Mouse (Mus musculus): Measurements from ENCODE around the gene Kdm6b.
A peak's percentile ranks its signal among the peaks of the same experiment; 100 is the strongest.
"Not testable (repeated sequence)": the region's sequence is repeated elsewhere in the genome, so short reads cannot be mapped to it uniquely, and the experiment has no call there.

The Kdm6b gene

DNA sequence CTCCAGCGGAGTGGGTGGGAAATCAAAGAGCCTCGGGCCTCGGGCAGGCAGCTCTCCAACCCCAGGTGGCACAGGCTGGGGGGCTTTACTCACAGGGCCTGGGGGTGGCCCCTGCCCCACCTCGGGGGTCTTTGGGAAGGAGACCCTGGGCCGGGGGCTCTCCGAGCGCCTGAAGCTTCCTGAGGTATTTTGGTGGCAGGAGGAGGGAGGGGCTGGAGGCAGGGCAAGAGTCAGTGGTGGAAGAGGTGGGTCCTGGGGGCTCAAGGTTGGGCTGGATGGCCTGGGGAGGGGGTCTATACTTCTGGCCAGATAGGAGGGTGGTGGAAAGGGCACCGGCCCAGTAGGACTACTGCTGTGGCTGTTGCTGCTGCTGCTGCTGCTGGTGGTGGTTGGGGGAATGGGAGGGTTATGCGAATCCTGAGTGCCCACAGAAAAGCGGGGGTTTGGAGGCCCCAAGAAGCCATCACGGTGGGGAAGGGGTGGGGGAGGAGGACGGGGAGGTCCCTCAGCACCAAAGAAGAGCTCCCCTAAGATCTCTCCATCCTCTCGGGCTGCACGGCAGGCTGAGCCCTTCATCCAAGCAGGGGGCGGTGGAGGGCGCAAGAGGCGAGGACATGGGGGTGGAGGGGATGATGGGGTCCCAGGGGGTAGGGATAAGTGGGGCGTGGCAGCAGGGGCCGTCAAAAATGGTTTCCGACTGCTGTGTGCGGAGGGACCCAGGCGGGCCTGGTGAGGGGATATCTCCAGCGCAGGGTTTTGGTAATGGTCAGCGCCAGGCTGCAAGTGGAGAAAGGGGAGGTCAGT is 7.9 kb downstream of the Kdm6b start:
- DNase-seq: no peak

GRCm38 (mm10) chr11:69404595-69405396 is 8.7 kb downstream of the Kdm6b start:
- DNase-seq: no peak

- no peak for DNase-seq
Measured at GRCm38 (mm10) chr11:69403691-69404594, 9.5 kb downstream of the Kdm6b start.

GRCm38 (mm10) chr11:69401987-69402386 is 11.5 kb downstream of the Kdm6b start:
- DNase-seq: no peak

GRCm38 (mm10) chr11:69401210-69401637 is 12.3 kb downstream of the Kdm6b start:
- DNase-seq: peak; percentile 93

DNA sequence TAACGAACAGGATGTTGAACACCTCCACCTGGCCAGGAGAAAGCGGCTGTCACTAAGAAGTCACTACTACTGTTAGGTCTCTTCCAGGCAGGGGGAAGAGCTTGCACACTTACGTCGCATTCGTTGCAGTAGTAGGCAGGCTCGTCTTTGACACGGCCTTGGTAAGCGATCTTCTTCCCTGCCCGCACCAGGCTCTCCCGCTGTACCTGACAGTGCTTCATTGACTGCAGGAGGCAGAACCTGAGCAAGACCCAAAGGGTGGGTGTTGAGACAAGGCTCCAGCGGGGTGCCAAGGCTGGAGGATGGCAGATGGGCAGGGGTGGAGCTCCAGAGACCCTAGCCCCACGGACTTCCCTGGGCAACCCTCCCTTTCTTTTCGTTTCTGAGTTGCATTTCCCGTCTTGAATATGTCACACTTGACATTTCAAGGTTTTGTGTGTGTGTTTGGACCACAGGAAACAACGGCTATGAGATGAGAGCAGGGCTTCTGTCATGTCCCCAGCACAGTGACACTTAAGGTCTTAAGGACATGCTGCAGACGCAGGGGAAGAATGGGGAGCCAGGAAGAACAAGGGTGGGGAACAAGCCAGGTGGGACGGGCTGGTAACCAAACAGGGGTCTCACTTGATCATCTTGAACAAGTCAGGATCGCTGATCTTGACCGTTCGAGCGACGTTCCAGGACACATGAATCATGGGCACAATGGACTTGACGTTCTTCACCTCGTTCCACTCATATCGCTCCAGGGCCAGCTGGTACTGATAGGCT is 13.2 kb downstream of the Kdm6b start:
- no peak for DNase-seq

DNA sequence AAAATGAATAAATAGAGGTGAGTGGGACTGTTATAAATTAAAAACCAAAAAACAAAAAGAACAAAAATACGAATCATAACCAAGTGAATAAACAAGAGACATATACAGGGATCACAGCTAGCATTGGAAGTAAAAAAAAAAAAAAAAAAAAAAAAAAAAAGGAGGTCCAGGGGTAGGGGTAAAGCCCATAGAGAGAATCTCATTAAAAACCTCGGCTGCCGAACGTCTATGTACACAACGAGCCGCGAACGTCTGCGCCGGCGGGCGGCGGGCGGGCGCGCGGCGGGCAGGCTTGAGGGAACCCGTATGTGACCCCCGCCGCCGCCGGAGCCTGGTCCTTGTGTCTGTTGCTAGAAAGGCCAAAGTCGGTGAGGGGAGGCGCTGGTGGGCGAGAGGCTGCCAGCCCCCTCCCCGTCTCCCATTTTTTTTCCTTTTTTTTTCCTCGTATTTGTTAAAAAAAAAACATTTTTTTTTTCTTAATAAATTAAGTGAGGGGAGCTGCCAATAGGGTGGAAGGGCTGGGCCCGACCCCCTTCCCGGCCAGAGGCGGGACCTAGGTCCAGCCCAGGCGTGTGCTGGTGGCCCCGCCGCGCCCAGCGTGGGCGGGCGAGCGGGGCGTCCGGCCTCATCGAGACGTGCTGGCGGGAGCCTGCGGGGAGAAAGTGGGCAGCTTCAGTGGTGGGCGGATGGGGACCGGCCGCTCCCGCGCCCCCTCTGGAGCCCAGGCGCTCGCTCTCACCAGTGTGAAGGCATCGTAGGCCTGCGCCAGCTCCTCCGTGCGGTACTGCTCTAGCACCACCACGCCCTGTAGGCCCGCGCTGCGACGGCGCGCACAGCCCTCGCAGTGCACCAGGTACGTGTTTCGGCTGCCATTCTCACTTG is 14.0 kb downstream of the Kdm6b start:
- peak; percentile 32 for DNase-seq

GRCm38 (mm10) chr11:69398486-69399200 is 14.8 kb downstream of the Kdm6b start:
- no peak for DNase-seq

GRCm38 (mm10) chr11:69398059-69398458 is 15.4 kb downstream of the Kdm6b start, which contains the start of gene Tmem88:
Tmem88 (minus strand) TSS chr11:69398234.
- peak; percentile 50 for DNase-seq

- DNase-seq: no peak
Measured at GRCm38 (mm10) chr11:69397581-69398057, 15.9 kb downstream of the Kdm6b start.

- DNase-seq: peak; percentile 72
Measured at GRCm38 (mm10) chr11:69396772-69397171, 16.7 kb downstream of the Kdm6b start.

GRCm38 (mm10) chr11:69395634-69396373 is 17.7 kb downstream of the Kdm6b start:
- peak; percentile 98 for DNase-seq

DNA sequence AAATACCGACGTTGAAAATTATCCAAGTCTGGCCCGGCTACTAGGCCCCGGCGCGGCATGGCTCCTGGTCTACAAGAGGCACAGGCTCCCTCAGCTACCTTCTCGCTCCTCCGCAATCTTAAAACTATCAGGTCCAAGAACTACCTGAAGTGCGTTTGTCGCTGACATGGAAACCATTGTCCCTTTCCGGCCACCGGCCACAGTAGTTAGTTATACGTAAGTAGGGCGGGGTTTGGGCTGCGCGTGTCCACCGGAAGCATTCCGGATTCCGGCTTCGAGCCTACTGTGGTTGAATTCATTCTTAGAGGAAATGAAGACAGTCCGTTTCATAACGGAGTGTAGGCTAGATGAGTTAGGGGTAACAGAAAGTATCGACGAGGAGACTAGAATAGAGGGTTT is 18.2 kb downstream of the Kdm6b start, which contains the start of the genes Naa38 and Cyb5d1:
Gene Naa38, plus strand, starts transcription at position 253 of the 399 bp plus-strand sequence.
Gene Cyb5d1, minus strand, starts transcription at position 397 of the 399 bp plus-strand sequence.
- DNase-seq: peak; percentile 94

GRCm38 (mm10) chr11:69394591-69395167 is 18.8 kb downstream of the Kdm6b start:
- DNase-seq: not testable (repeated sequence)

DNA sequence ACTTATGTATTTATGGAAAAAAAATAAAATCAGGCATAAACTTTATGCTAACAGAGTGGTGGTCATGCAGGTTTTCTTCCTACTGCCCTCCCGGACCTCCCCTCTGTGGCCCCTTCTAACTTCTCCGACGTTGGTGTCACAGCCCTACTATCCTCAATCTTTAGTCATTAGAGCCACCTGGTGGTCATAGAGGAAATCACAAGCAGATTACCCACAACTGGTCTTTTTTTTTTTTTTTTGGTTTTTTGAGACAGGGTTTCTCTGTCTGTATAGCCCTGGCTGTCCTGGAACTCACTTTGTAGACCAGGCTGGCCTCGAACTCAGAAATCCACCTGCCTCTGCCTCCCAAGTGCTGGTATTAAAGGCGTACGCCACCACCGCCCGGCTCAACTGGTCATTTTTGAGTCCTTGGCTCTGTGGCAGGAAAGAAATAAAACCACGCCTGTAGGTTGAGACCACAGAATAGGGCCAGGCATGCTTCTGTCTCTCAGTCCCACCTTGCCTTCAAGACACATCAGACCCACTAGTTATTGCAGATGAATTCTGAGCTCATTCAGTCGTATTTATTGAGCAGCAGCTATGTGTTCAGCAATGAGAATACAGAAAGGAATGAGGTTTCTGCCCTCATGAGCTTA is 23.0 kb downstream of the Kdm6b start:
- peak; percentile 44 for DNase-seq

GRCm38 (mm10) chr11:69389531-69390399 is 23.7 kb downstream of the Kdm6b start:
- DNase-seq: peak; percentile 58

DNA sequence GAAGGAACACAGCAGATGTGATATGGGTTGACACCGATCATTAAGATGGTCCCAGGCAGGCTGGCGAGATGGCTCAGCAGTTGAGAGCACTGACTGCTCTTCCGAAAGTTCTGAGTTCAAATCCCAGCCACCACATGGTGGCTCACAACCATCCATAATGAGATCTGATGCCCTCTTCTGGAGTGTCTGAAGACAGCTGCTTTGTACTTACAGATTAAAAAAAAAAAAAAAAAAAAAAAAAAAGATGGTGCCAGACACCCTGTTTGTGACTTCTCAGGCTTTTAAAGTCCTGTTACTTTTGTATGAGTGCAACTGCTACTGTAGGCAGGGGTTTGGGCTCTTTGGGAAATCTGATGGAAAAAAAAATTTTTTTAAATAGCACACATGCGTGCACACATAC is 24.8 kb downstream of the Kdm6b start:
- DNase-seq: no peak
